Mouse (Mus musculus) thymus, postnatal 25 days (tissue): Measurements from ENCODE around the gene Milr1.
"Not testable (repeated sequence)": the region's sequence is repeated elsewhere in the genome, so short reads cannot be mapped to it uniquely, and the experiment has no call there.

ENCODE experiments used
- DNase-seq: peaks from one replicate; pipeline ENCODE4 v3.0.0; 2022

The Milr1 gene

DNA sequence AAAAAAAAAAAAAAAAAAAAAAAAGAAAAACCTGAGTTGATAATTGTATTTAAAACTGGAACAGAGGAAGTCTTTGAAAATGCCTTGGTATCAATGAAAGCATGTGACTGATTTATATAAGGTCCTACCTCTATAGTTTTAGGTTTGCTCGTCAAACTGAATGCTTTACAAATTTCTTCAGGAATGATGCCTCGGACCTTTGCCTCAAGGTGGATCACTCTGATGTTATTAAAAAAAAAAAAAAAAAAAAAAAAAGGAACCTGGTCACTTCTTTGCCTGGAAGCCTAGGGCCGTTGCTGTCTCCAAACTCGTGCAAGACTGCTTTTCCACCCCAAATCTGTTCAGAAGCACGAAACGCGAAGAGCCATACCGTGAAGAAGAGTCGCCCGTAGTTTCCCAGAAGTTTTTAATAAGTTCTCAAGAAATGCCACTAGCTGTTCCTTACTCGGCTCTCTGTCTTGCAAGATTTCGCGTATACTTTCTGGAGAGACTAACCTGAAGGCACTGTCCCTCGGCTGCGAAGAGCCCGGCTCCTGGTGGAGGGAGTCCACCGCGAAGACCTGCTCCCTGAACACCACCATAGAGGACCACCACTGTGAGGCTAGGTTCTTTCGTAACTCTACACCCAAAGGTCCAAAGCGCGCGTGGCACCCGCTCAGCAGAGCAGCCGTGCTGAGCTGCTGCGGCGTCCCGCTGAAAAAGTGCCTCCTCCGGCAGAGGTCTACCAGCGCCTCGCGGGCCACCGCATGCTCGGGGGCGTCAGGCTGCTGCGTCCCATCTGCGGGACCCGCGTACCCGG, 27.8 kb downstream of the Milr1 start:
- no peak for DNase-seq

DNA sequence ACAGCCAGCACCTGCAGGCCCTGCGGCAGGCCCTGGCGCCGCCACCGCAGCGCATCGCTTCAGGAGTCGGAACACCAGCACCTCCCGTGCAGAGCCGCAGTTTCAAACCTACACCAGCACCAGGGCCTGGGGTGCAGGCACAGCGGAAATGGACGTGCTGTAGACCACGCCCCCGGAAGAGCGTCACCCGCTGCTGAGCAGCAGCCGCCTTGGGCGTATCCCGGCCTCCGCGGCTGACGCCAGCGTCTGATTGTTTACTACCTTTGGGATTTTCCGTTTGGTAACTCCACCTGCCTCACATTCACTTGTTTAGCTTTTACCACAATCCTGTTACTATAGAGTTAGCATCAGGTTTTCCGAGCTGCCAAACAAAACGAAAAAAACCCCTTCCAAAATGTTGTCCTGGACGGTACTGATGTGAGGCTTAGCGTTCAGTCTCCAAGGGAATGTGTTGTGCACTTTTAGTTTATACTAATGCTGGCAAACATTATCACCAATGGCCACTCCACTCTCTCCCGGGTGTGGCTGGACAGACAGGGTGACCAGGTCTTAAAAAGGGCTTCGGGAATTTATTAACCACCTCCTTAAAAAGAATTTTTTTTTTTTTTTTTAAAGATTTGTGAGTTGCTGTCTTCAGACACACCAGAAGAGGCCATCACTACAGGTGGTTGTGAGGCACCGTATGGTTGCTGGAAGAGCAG, 28.5 kb downstream of the Milr1 start, which contains the start of gene Polg2:
Gene Polg2 (minus strand): TSS at position 150 of the 701 bp plus-strand sequence.
- DNase-seq, result peak; percentile 92

GRCm38 (mm10) chr11:106780089-106780425, 29.0 kb downstream of the Milr1 start:
- DNase-seq, result peak; percentile 18

DNA sequence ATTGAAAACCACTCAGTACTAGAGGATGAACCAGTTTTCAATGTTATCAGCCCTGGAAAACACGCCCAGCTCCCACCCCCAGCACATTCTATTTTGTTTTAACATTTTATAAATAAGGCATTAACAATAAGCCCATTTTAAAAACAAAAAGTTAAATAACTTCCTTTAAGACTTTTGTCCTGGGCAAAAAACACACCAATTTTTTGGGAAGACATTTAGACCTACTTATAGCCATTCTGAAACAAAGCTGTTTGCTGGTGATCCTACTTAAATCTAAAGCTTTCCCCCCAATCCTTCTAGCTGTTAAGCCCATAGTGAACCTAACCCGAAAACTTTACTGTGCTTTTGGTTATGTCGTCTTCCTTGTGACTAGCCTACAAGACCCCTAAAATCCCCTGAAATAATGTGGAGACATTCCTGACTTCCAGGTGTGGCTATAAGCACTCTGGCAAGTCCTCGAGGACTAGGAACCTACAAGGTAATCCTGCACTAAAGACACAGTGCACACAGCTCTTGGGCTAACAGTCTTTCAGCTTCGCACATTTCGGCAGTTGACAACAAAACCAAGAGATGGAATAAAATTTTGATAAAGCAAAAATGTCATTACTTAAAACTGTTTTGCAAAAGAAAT, 29.7 kb downstream of the Milr1 start:
- DNase-seq, result no peak

- DNase-seq, result not testable (repeated sequence)
These were observed 31.2 kb downstream of the Milr1 start for GRCm38 (mm10) chr11:106782271-106782670.

- no peak for DNase-seq
These were observed 32.1 kb downstream of the Milr1 start for GRCm38 (mm10) chr11:106782841-106783764.

DNA sequence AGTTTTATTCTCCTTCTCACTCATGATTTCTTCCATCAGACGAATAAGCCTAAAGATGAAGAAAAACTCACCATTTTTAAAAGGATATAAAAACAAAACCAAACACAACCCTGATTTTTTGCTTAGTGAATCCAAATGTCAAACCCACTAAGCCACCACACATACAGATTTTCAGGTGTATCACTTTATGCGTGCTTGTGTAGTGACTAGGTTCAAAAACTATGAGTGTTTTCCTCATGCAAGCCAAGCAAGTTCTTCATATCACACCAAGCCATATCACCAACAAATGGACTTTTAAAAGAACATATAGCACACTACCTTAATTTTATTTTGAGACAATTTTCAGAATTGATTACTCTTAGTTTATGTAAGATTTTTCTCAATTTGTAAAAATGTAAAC, 33.5 kb downstream of the Milr1 start:
- no peak for DNase-seq

DNA sequence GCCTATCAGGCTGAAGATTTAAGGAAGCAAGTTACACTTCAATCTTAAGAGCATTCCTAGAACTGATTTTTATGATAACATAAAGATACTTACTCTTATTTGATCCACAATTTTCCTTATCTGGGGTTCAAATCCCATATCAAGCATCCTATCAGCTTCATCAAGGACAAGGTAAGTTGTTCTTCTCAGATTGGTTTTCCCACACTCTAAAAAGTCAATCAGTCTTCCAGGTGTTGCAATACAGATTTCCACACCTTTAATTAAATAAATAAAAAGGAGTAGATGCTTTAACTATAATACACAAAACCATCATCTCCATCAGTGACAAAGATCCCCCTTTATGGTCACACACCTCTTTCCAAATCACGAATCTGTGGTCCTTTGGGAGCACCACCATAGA, 34.0 kb downstream of the Milr1 start:
- no peak for DNase-seq

DNA sequence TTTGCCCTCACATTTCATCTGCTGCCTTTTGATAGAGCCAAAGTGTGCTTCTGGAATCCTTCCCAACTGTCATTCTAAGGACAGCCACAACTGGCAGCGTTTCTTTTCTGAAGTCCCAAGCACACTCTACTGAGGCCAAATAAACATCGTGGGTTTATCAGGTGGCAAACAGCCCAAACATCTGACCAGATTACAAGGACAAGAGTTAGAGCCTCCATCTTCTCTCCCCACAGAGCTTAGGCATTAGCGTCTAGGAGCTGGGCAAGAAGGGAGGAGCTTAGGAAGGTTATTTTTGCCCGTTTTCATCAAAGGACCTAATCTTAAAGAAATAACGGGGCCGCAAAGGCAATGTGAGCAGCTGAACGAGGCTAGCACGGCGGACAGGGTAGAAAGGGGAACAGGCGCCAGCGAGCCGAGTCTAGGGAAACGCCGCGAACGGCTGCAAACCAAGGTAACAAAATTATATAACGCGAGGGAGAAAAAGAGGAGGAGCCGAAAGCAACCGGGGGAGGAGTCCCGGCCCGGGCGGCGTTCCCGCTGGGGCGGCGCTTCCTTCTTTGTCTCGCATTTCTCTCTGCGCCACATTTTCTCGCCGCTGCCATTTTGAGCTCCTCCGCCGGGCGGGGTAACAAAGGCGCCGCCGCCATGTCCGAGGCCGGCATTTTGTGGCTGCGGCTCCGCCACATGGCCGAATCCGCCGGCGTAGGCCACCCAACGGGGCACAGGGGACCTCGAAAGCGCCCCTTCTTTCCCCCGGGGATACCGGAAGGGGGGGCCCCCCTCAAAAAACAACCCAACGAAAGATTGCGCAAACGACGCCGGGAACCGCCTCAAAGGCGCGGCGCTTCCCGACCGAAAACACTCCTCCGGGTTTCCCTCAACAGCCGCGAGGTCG, 36.4 kb downstream of the Milr1 start:
- peak; percentile 89 for DNase-seq

DNA sequence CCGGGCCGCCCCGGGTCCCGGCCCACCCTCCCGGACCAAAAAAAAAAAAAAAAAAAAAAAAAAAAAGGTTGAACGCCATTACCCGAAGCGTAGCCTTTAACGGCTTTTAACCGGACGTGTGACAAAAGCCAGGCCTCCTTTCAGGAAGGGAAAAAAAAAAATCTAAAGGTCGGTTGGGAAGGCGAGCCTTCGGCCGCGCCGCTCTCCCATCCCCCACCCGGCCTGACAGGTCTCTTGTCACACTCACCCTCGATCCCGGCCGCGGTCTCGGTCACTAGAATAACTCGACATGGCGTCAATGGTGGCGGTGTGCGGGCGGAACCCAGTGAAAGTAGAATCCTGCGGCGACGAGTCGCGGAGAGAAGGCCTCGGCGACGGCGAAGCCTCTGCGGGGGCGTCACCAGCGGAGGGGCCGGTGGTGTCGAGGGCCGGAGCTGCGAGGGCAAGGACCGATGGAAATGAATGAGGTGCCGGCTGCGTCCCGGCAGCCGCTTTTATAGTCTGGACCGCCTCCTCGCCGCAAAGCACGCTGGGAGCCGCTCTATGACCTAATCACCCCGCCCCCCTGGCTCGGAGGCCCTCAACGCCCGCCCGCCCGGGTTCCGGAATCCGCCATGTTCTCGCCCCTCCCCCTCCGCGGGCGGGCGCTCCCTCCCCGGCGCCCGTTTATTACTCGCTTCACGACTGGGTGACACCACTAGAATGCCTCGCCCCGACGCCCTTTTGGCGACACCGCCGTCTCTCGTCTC, 37.2 kb downstream of the Milr1 start:
- peak; percentile 99 for DNase-seq

- peak; percentile 99 for DNase-seq
These were observed 37.9 kb downstream of the Milr1 start, which contains the start of the genes Ddx5 and Cep95 for GRCm38 (mm10) chr11:106788775-106789459. Gene Ddx5 (minus strand): TSS chr11:106789185. Gene Cep95 (plus strand): TSS chr11:106789252.

DNA sequence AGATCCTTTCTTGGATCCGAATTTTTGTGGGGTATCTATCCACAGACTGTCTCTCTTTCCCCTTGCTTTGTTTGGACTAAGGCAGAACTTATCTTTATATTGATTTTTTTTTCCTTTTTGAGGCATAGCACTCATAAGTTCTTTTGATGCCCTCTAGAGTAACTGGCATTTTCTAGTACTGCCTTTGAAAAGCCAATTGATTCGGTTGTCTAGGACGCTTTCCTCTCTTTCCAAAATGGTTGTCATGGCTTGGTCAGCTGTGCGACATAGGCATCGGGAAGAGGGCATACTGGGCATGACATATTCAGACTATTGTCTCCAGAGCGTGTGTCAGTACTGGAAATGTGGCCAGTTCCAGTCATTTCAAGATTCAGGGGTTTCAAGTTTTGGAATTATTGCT, 38.6 kb downstream of the Milr1 start:
- DNase-seq, result no peak

- DNase-seq, result peak; percentile 14
These were observed 42.8 kb downstream of the Milr1 start for GRCm38 (mm10) chr11:106793846-106794245.

GRCm38 (mm10) chr11:106795679-106796078, 44.7 kb downstream of the Milr1 start:
- DNase-seq, result no peak

- no peak for DNase-seq
These were observed 51.1 kb downstream of the Milr1 start for GRCm38 (mm10) chr11:106802069-106802627.

DNA sequence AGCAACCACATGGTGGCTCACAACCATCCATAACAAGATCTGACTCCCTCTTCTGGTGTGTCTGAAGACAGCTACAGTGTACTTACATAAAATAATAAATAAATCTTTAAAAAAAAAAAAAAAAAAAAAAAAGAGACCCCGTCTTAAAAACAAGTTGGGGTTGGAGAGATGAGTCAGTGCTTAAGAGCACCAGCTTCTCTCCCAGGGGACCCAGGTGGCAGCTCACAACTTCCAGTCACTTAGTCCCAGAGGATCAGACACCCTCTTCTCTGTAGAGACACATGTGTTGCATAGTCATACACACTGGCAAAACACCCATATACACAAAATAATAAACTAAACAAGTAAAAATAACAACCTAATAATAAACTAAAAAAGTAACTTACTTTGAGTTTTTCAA, 56.4 kb downstream of the Milr1 start:
- DNase-seq, result not testable (repeated sequence)

DNA sequence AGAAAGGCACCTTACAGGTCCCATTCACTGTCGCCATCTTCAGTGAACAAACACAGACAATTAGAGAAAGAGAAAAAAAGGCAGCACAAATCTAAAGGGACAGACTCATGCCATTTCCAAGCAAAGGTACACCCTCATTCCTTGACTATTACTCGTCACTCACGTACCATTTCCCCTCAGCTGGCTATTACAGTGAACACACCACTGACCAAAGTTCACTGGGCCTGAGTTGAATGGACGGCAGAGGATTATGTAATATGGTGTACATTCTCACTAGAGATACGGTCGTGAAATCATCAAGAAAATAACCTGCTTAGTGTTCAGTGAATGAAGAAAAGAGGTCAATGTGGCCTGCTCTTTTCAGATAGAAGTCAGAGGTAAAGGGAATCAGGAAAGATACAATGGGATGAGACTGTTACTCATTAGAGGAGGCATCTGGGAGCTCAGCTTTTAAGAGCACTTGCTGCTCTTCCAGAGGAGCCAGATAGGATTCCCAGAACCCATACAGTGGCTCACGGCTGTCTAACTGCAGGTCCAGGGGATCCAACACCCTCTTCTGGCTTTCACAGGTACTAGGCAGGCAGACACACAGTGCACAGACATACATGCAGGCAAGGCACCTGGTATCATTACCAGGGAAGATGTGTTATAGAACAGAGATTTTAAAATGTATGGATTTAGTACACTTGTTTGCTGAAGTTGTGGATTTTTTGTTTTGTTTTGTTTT, 61.5 kb downstream of the Milr1 start:
- DNase-seq, result no peak

- DNase-seq, result no peak
These were observed 63.7 kb downstream of the Milr1 start for GRCm38 (mm10) chr11:106814601-106815320.
